Mouse (Mus musculus): ENCODE measurements around the gene Mlxipl. TPM values are rescaled to one million over a fixed set of nuclear protein-coding genes. Genes with fewer than 3 reads are reported as not detected.

The Mlxipl gene
- polyA plus RNA-seq, 1 experiment from 2014 or later, result 9.6 TPM

- 9% methylated on average over 6 of the region's 6 CpGs for WGBS (ENCODE audit: insufficient replicate concordance)
- Histone ChIP-seq H3K4me3 (replicated peaks) (no peak overlapping the region), H3K9me3 (replicated peaks) (no peaks in the 10 kb centered on the region), H3K27ac (replicated peaks) (no peak overlapping the region), H3K27me3 (peaks cover 17% of the 10 kb centered on the region), H3K36me3 (replicated peaks) (no peaks in the 10 kb centered on the region), H3K4me1 (replicated peaks) (peaks cover 7% of the 10 kb centered on the region; the same call in 1 of the 2 replicates), H3K4me2 (peak overlapping the region; percentile 21; the same call in 1 of the 2 replicates), H3K9ac (no peak overlapping the region)
- peak; percentile 64; the same call in 1 of the 2 replicates for ATAC-seq (ENCODE audit: insufficient read depth)
Observed at GRCm38 (mm10) chr5:135118589-135119081, 28.9 kb downstream of the Mlxipl start.

DNA sequence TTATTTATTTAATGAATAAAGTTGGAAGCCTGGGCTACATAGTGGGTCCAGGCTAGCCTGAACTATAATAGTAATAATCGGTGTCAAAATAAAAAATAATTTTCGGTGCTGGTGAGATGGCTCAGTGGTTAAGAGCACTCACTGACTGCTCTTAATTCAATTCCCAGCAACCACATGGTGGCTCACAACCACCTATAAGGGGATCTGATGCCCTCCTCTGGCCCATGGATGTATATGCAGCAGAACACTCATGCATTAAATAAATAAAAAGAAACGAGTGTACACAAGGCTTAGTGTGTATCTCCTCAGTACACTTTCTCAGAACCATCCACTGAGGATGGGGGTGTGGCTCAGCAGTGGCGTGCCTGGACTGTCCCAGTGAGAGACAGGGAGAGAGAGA is 31.1 kb downstream of the Mlxipl start:
- Histone ChIP-seq H3K36me3 (replicated peaks) (no peaks in the 10 kb centered on the region), H3K4me2 (no peak overlapping the region), H3K27ac (replicated peaks) (no peak overlapping the region), H3K9me3 (replicated peaks) (no peaks in the 10 kb centered on the region), H3K27me3 (peaks cover 15% of the 10 kb centered on the region), H3K9ac (no peak overlapping the region), H3K4me1 (replicated peaks) (peaks cover 7% of the 10 kb centered on the region; the same call in 1 of the 2 replicates), H3K4me3 (replicated peaks) (no peak overlapping the region)
- no peak for ATAC-seq (ENCODE audit: insufficient read depth)
- WGBS (ENCODE audit: insufficient replicate concordance), result 51% methylated on average over 4 of the region's 4 CpGs

DNA sequence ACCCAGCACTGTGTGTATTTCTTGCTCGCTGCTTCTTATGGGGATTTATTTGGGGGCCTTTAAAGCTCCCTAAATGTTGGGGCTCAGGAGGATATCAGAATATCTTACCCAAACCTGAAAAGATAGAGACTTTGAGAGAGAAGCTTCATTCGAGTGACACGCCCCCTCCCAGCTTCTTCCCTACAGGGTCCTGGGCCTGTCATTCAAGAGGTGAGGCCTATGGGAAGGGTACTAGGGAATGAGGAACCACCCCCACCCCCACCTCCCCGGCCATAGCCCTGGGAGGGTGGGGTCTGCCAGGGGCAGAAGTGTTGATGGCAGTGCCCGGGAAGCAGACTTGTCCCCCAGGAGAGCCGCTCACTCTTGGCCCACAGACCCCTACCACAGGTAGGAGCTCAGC is 36.4 kb downstream of the Mlxipl start:
- Histone ChIP-seq H3K4me1 (replicated peaks) (no peaks in the 10 kb centered on the region), H3K4me2 (no peak overlapping the region), H3K27me3 (peaks cover 16% of the 10 kb centered on the region), H3K27ac (replicated peaks) (no peak overlapping the region), H3K9ac (no peak overlapping the region), H3K4me3 (replicated peaks) (no peak overlapping the region), H3K9me3 (replicated peaks) (no peaks in the 10 kb centered on the region), H3K36me3 (replicated peaks) (0 out of 2 replicates have a peak, but pooled peaks cover 6% of the 10 kb centered on the region)
- no peak; the same call in 1 of the 2 replicates for ATAC-seq (ENCODE audit: insufficient read depth)
- 44% methylated on average over 6 of the region's 6 CpGs for WGBS (ENCODE audit: insufficient replicate concordance)

GRCm38 (mm10) chr5:135127669-135128068 is 38.0 kb downstream of the Mlxipl start:
- H3K27me3 ChIP-seq, result peaks cover 16% of the 10 kb centered on the region
- no peak overlapping the region for H3K4me2 ChIP-seq
- H3K9ac ChIP-seq, result no peak overlapping the region
- H3K9me3 ChIP-seq (replicated peaks), result no peaks in the 10 kb centered on the region
- ATAC-seq (ENCODE audit: insufficient read depth), result no peak
- 37% methylated on average over 6 of the region's 6 CpGs for WGBS (ENCODE audit: insufficient replicate concordance)
- no peak overlapping the region for H3K27ac ChIP-seq (replicated peaks)
- H3K4me1 ChIP-seq (replicated peaks), result no peaks in the 10 kb centered on the region
- 0 out of 2 replicates have a peak, but pooled peaks cover 6% of the 10 kb centered on the region for H3K36me3 ChIP-seq (replicated peaks)
- H3K4me3 ChIP-seq (replicated peaks), result no peak overlapping the region

GRCm38 (mm10) chr5:135129747-135130146 is 40.1 kb downstream of the Mlxipl start:
- Histone ChIP-seq H3K36me3 (replicated peaks) (0 out of 2 replicates have a peak, but pooled peaks cover 6% of the 10 kb centered on the region), H3K27me3 (peaks cover 34% of the 10 kb centered on the region), H3K4me1 (replicated peaks) (peaks cover 13% of the 10 kb centered on the region), H3K9ac (no peak overlapping the region), H3K9me3 (replicated peaks) (no peaks in the 10 kb centered on the region), H3K4me3 (replicated peaks) (no peak overlapping the region), H3K4me2 (no peak overlapping the region), H3K27ac (replicated peaks) (no peak overlapping the region)
- 61% methylated on average over 4 of the region's 4 CpGs for WGBS (ENCODE audit: insufficient replicate concordance)
- ATAC-seq (ENCODE audit: insufficient read depth), result no peak

GRCm38 (mm10) chr5:135133736-135134405 is 44.2 kb downstream of the Mlxipl start:
- H3K9me3 ChIP-seq (replicated peaks), result no peaks in the 10 kb centered on the region
- H3K27ac ChIP-seq (replicated peaks), result no peak overlapping the region
- no peak overlapping the region for H3K9ac ChIP-seq
- 8% methylated on average over 26 of the region's 26 CpGs for WGBS (ENCODE audit: insufficient replicate concordance)
- H3K4me1 ChIP-seq (replicated peaks), result peaks cover 13% of the 10 kb centered on the region
- H3K27me3 ChIP-seq, result peaks cover 37% of the 10 kb centered on the region
- ATAC-seq (ENCODE audit: insufficient read depth), result peak; percentile 58
- peaks cover 10% of the 10 kb centered on the region; the same call in 1 of the 2 replicates for H3K36me3 ChIP-seq (replicated peaks)
- peak overlapping the region; percentile 29 for H3K4me3 ChIP-seq (replicated peaks)
- peak overlapping the region; percentile 61 for H3K4me2 ChIP-seq

DNA sequence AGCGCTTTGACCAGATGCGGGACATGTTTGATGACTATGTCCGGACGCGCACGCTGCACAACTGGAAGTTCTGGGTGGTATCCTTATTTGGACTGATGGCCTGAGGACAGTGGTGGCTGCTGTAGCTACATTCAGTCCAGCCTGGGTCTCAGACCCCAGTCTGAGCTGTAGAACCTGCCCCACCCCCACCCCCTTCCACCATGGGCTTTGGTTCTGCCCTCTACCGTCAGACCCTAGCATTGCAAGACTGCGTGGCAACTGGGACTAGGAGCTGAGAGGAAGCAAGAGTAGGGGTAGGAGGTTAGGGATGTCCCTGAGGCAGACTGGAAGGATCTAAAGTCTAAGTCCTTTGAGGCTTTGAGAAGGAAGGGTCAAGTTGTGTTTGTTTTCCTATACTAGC is 44.8 kb downstream of the Mlxipl start:
- Histone ChIP-seq H3K9me3 (replicated peaks) (no peaks in the 10 kb centered on the region), H3K4me1 (replicated peaks) (peaks cover 13% of the 10 kb centered on the region), H3K27ac (replicated peaks) (no peak overlapping the region), H3K4me2 (peak overlapping the region; percentile 61), H3K9ac (no peak overlapping the region), H3K36me3 (replicated peaks) (peaks cover 5% of the 10 kb centered on the region; the same call in 1 of the 2 replicates), H3K27me3 (peaks cover 37% of the 10 kb centered on the region), H3K4me3 (replicated peaks) (peak overlapping the region; percentile 29)
- WGBS (ENCODE audit: insufficient replicate concordance), result 11% methylated on average over 8 of the region's 8 CpGs
- ATAC-seq (ENCODE audit: insufficient read depth), result peak; percentile 20; the same call in 1 of the 2 replicates

GRCm38 (mm10) chr5:135139881-135140280 is 50.2 kb downstream of the Mlxipl start:
- Histone ChIP-seq H3K4me3 (replicated peaks) (no peak overlapping the region), H3K27ac (replicated peaks) (no peak overlapping the region), H3K9ac (no peak overlapping the region), H3K27me3 (peaks cover 6% of the 10 kb centered on the region; the same call in 1 of the 2 replicates), H3K9me3 (replicated peaks) (no peaks in the 10 kb centered on the region), H3K4me1 (replicated peaks) (peaks cover 6% of the 10 kb centered on the region), H3K36me3 (replicated peaks) (peaks cover 5% of the 10 kb centered on the region; the same call in 1 of the 2 replicates), H3K4me2 (no peak overlapping the region)
- no peak for ATAC-seq (ENCODE audit: insufficient read depth)
- 49% methylated on average over 2 of the region's 2 CpGs for WGBS (ENCODE audit: insufficient replicate concordance)

DNA sequence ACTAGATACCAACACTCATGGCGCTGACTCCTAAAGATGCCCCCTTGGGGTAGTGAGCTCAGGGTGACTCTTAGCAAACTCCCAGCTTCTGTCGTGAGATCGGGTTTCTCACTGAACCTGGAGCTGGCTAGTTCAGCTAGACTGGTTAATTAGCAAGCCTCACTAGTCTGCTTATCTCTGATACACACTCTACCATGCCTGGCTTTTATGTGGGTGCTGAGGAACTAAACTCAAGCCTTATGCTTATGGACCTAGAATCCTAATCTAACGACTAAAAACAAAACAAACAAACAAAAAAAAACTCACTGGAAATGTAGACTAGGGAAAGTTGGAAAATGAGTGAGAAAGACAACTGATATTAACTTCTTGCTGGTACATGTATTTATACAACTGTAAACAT is 54.8 kb downstream of the Mlxipl start:
- H3K36me3 ChIP-seq (replicated peaks), result no peaks in the 10 kb centered on the region

GRCm38 (mm10) chr5:135145532-135145931 is 55.8 kb downstream of the Mlxipl start:
- no peak overlapping the region for H3K4me2 ChIP-seq
- H3K4me1 ChIP-seq (replicated peaks), result peaks cover 32% of the 10 kb centered on the region
- no peak overlapping the region for H3K4me3 ChIP-seq (replicated peaks)
- no peaks in the 10 kb centered on the region for H3K36me3 ChIP-seq (replicated peaks)
- no peaks in the 10 kb centered on the region for H3K9me3 ChIP-seq (replicated peaks)
- H3K27me3 ChIP-seq, result no peaks in the 10 kb centered on the region; the same call in 1 of the 2 replicates
- H3K9ac ChIP-seq, result no peak overlapping the region
- no peak overlapping the region for H3K27ac ChIP-seq (replicated peaks)
- no peak for ATAC-seq (ENCODE audit: insufficient read depth)
- 2% methylated on average over 3 of the region's 3 CpGs for WGBS (ENCODE audit: insufficient replicate concordance)

More for the DNA sequence above, 54.8 kb downstream of the Mlxipl start:
- ATAC-seq (ENCODE audit: insufficient read depth), result no peak
- H3K4me1 ChIP-seq (replicated peaks), result peaks cover 29% of the 10 kb centered on the region
- H3K4me3 ChIP-seq (replicated peaks), result no peak overlapping the region
- no peak overlapping the region for H3K27ac ChIP-seq (replicated peaks)
- H3K27me3 ChIP-seq, result no peaks in the 10 kb centered on the region; the same call in 1 of the 2 replicates
- H3K4me2 ChIP-seq, result no peak overlapping the region
- no peaks in the 10 kb centered on the region for H3K9me3 ChIP-seq (replicated peaks)
- 21% methylated on average over 4 of the region's 4 CpGs for WGBS (ENCODE audit: insufficient replicate concordance)
- no peak overlapping the region for H3K9ac ChIP-seq

GRCm38 (mm10) chr5:135145955-135146354 is 56.3 kb downstream of the Mlxipl start:
- H3K4me3 ChIP-seq (replicated peaks), result no peak overlapping the region
- no peaks in the 10 kb centered on the region for H3K36me3 ChIP-seq (replicated peaks)
- ATAC-seq (ENCODE audit: insufficient read depth), result no peak
- H3K4me2 ChIP-seq, result no peak overlapping the region
- H3K4me1 ChIP-seq (replicated peaks), result peaks cover 35% of the 10 kb centered on the region
- H3K9ac ChIP-seq, result no peak overlapping the region
- H3K9me3 ChIP-seq (replicated peaks), result no peaks in the 10 kb centered on the region
- no peak overlapping the region for H3K27ac ChIP-seq (replicated peaks)
- no peaks in the 10 kb centered on the region; the same call in 1 of the 2 replicates for H3K27me3 ChIP-seq
